In the genomic region with DNA sequence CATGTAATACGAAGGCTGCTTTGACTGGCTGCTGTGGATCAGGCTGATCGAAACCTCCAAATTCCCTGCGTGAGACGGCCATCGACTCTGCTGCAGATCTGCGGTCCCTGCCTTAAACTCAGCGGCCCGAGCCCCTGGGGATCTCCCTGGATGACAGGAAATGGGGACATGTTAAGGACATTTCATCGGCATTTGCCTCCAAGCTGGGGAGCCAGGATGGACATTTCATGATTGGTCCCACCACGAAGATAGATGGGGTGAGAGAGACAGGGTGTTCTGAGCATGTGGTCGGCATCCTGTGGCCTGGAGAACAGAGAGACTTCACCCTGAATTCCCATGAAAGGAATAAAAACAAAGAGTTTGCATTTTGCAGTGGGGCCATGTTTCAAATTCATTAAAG, we compare ENCODE assay signal across 19 mouse cellular contexts.
A peak's percentile ranks its signal among the peaks of the same experiment; 100 is the strongest.
DNase-seq lines count a peak whose midpoint lies in the region; ATAC-seq and TF ChIP-seq lines count a peak whose summit lies in the region.
"Had no signal": no experiment of that assay in that cellular context is flagged by ENCODE, and none has a peak within 500 bp of the region (broad histone marks: within the 10 kb centered on the region; RNA-seq: fewer than 3 reads in every experiment).

No protein-coding gene starts in this region.

- peak; percentile 18 for DNase-seq in gastrocnemius, adult 2 months
- DNase-seq in gastrocnemius, postnatal 36 days = no peak
- DNase-seq in kidney, adult 18-20 months = peak; percentile 36
- no peak for DNase-seq in kidney, adult 11 months
- DNase-seq in embryonic facial prominence, embryonic 10.5 days (ENCODE audit: low spot score) = no peak
- no peak for DNase-seq in cerebellum, adult 9-10 months
- no peak for DNase-seq in layer of hippocampus, adult 9-10 months (ENCODE audit: low spot score)
- DNase-seq: adrenal gland, postnatal 25 days; cerebellum, adult 9-11 months; embryo, embryonic 11 days; lung, postnatal 14 days; right cerebral cortex, postnatal 14 days; thymus, postnatal 14 days had no signal

- intact Hi-C loops in gastrocnemius, adult 2 months (cut with DNase I) = loop anchor here (5.0 kb wide), 1 partner anchor 117 kb away; no protein-coding TSS in a partner anchor
- intact Hi-C loops in gastrocnemius, postnatal 36 days (cut with DNase I) = loop anchor here (5.0 kb wide), 1 partner anchor 117 kb away; no protein-coding TSS in a partner anchor

- H3K9me3 ChIP-seq in embryonic facial prominence, embryonic 10.5 days = no peaks in the 10 kb centered on the region
- H3K9me3 ChIP-seq in kidney, embryonic 16.5 days (ENCODE audit: low read length) = no peaks in the 10 kb centered on the region
- H3K9me3 ChIP-seq: hindbrain, embryonic 15.5 days; liver, embryonic 12.5 days; midbrain, embryonic 10.5 days had no signal

- TF ChIP-seq CTCF in gastrocnemius, adult 2 months (IDR thresholded peaks at IDR 0.05) = no peak

- no peak overlapping the region for H3K4me3 ChIP-seq in gastrocnemius, adult 2 months
- no peak overlapping the region for H3K4me3 ChIP-seq in embryonic facial prominence, embryonic 10.5 days
- H3K4me3 ChIP-seq in kidney, embryonic 16.5 days (ENCODE audit: low read length) = peak overlapping the region; percentile 33
- H3K4me3 ChIP-seq: hindbrain, embryonic 15.5 days; liver, embryonic 12.5 days had no signal

- H3K4me1 ChIP-seq in embryonic facial prominence, embryonic 10.5 days = peaks cover 90% of the 10 kb centered on the region
- peaks cover 78% of the 10 kb centered on the region for H3K4me1 ChIP-seq in kidney, embryonic 16.5 days (ENCODE audit: insufficient read depth, low read length)

- 41% methylated on average over 11 of the region's 11 CpGs for WGBS in embryonic facial prominence, embryonic 10.5 days
- 16% methylated on average over 11 of the region's 11 CpGs for WGBS in kidney, embryonic 16.5 days

- H3K9ac ChIP-seq in kidney, embryonic 16.5 days (replicated peaks; ENCODE audit: low read length) = peak overlapping the region; percentile 63
- H3K9ac ChIP-seq: hindbrain, embryonic 15.5 days; liver, embryonic 12.5 days had no signal

- H3K36me3 ChIP-seq in embryonic facial prominence, embryonic 10.5 days (replicated peaks) = no peaks in the 10 kb centered on the region
- no peaks in the 10 kb centered on the region for H3K36me3 ChIP-seq in kidney, embryonic 16.5 days (ENCODE audit: insufficient read depth, low read length)
- H3K36me3 ChIP-seq: hindbrain, embryonic 15.5 days; liver, embryonic 12.5 days; midbrain, embryonic 10.5 days had no signal

- ATAC-seq in kidney, embryonic 16.5 days (ENCODE audit: low FRiP score, low TSS enrichment) = no peak
- ATAC-seq: intestine, postnatal 0 days; liver, embryonic 12.5 days had no signal

- peak overlapping the region; percentile 51 for H3K4me2 ChIP-seq in kidney, embryonic 16.5 days (replicated peaks; ENCODE audit: low read depth, low read length)
- H3K4me2 ChIP-seq: hindbrain, embryonic 15.5 days; liver, embryonic 12.5 days had no signal

- H3K27me3 ChIP-seq in embryonic facial prominence, embryonic 10.5 days (replicated peaks; ENCODE audit: low read depth, poor library complexity, severe bottlenecking) = peaks cover 91% of the 10 kb centered on the region
- H3K27me3 ChIP-seq in kidney, embryonic 16.5 days (ENCODE audit: insufficient read depth, low read length) = peaks cover 32% of the 10 kb centered on the region

- no peak overlapping the region for H3K27ac ChIP-seq in gastrocnemius, adult 2 months
- peak overlapping the region; percentile 63 for H3K27ac ChIP-seq in embryonic facial prominence, embryonic 10.5 days (replicated peaks)
- peak overlapping the region; percentile 95 for H3K27ac ChIP-seq in kidney, embryonic 16.5 days (ENCODE audit: low read length)
- H3K27ac ChIP-seq: hindbrain, embryonic 15.5 days; liver, embryonic 12.5 days; stomach, postnatal 0 days had no signal

Comparison
In these comparisons a context has a peak if more than half of its experiments do, and no peak if none do; other contexts are left out.
1. DNase-seq: peak in gastrocnemius, adult 2 months (single experiment) and kidney, adult 18-20 months (single experiment); none in gastrocnemius, postnatal 36 days (0 of 2), kidney, adult 11 months (single experiment), embryonic facial prominence, embryonic 10.5 days (single experiment), cerebellum, adult 9-10 months (single experiment) and layer of hippocampus, adult 9-10 months (single experiment).